In genomic region chr16:55940781-55941180, GRCm38 (mm10) we compare ENCODE assay signal across 13 mouse cellular contexts.
"Had no signal": no experiment of that assay in that cellular context is flagged by ENCODE, and none has a peak within 500 bp of the region (broad histone marks: within the 10 kb centered on the region; RNA-seq: fewer than 3 reads in every experiment).

No protein-coding gene starts in this region.

- H3K27me3 ChIP-seq: intestine, embryonic 15.5 days; liver, embryonic 12.5 days; lung, embryonic 15.5 days; megakaryocyte, embryonic 14.5 days; midbrain, embryonic 12.5 days had no signal

- DNase-seq: kidney, adult 8-10 months; kidney, postnatal 4 days; liver, postnatal 0 days; lung, postnatal 14 days; right cerebral cortex, postnatal 14 days had no signal

- ATAC-seq: intestine, embryonic 15.5 days; liver, embryonic 12.5 days; liver, postnatal 0 days had no signal

- H3K27ac ChIP-seq: intestine, embryonic 15.5 days; layer of hippocampus, adult 2 months; limb, embryonic 10.5 days; liver, embryonic 12.5 days; lung, embryonic 15.5 days; macrophage; midbrain, embryonic 12.5 days had no signal

- H3K9me3 ChIP-seq: intestine, embryonic 15.5 days; limb, embryonic 10.5 days; liver, embryonic 12.5 days; lung, embryonic 15.5 days; megakaryocyte, embryonic 14.5 days; midbrain, embryonic 12.5 days had no signal

- H3K4me3 ChIP-seq: intestine, embryonic 15.5 days; layer of hippocampus, adult 2 months; limb, embryonic 10.5 days; liver, embryonic 12.5 days; lung, embryonic 15.5 days; megakaryocyte, embryonic 14.5 days; midbrain, embryonic 12.5 days had no signal

- H3K36me3 ChIP-seq: intestine, embryonic 15.5 days; limb, embryonic 10.5 days; liver, embryonic 12.5 days; lung, embryonic 15.5 days; midbrain, embryonic 12.5 days had no signal

- H3K9ac ChIP-seq: intestine, embryonic 15.5 days; liver, embryonic 12.5 days; liver, postnatal 0 days; lung, embryonic 15.5 days; midbrain, embryonic 12.5 days had no signal

- H3K4me1 ChIP-seq: intestine, embryonic 15.5 days; liver, embryonic 12.5 days; lung, embryonic 15.5 days; midbrain, embryonic 12.5 days had no signal

- H3K4me2 ChIP-seq: intestine, embryonic 15.5 days; liver, embryonic 12.5 days; lung, embryonic 15.5 days; midbrain, embryonic 12.5 days had no signal
